Mouse (Mus musculus): ENCODE data around the gene Reln.

GRCm38 (mm10) chr5:22134402-22134801 is 210.1 kb downstream of the Reln start:
- no peak for TF ChIP-seq CTCF (IDR thresholded peaks at IDR 0.05; ENCODE audit: borderline replicate concordance, control insufficient read depth, extremely low read depth, insufficient read depth, low read length, poor library complexity)
- TF ChIP-seq POLR2A (IDR thresholded peaks at IDR 0.05; ENCODE audit: control insufficient read depth, extremely low read depth, insufficient read depth, low read length, poor library complexity) = no peak

All from thymus, adult 2 months (tissue).